Mouse (Mus musculus) kidney, embryonic 15.5 days (tissue): ENCODE data around the gene Cxxc4. TPM values are rescaled to one million over a fixed set of nuclear protein-coding genes. Genes with fewer than 3 reads are reported as not detected.
A peak's percentile ranks its signal among the peaks of the same experiment; 100 is the strongest.
"Not testable (repeated sequence)": the region's sequence is repeated elsewhere in the genome, so short reads cannot be mapped to it uniquely, and the experiment has no call there.

Experiments used
- ATAC-seq: fragments of 200-750 bp; cut with Nextera tagmentation; replicated peaks from 2 replicates; pipeline ENCODE4 v1.8.0; 2017; ENCODE audit warnings: moderate TSS enrichment; ENCODE audit not compliant: low FRiP score
- H3K27ac ChIP-seq: fragments of 300-500 bp; sonication (generic); 2 replicates; pipeline ENCODE4 v1.5.1; 2015; ENCODE audit warnings: mild to moderate bottlenecking, inconsistent platforms
- H3K27me3 ChIP-seq: fragments of 300-500 bp; sonication (generic); 2 replicates; pipeline ENCODE4 v1.6.1; 2015; ENCODE audit warnings: inconsistent platforms
- H3K36me3 ChIP-seq: fragments of 300-500 bp; sonication (generic); 2 replicates; pipeline ENCODE4 v1.6.1; 2015; ENCODE audit warnings: inconsistent platforms
- H3K4me1 ChIP-seq: fragments of 300-500 bp; sonication (generic); 2 replicates; pipeline ENCODE4 v1.6.1; 2015; ENCODE audit warnings: inconsistent platforms
- H3K4me2 ChIP-seq: fragments of 300-500 bp; sonication (generic); 2 replicates; pipeline ENCODE4 v1.6.1; 2015; ENCODE audit warnings: moderate library complexity, mild to moderate bottlenecking, inconsistent platforms
- H3K4me3 ChIP-seq: fragments of 300-500 bp; sonication (generic); replicated peaks from 2 replicates; pipeline ENCODE4 v1.5.1; 2015; ENCODE audit warnings: mild to moderate bottlenecking, inconsistent platforms
- H3K9ac ChIP-seq: fragments of 300-500 bp; sonication (generic); 2 replicates; pipeline ENCODE4 v1.6.1; 2015; ENCODE audit warnings: mild to moderate bottlenecking, inconsistent platforms
- H3K9me3 ChIP-seq: fragments of 300-500 bp; sonication (generic); replicated peaks from 2 replicates; pipeline ENCODE4 v1.6.1; 2016; ENCODE audit warnings: inconsistent platforms
- WGBS: fragments of 180-500 bp; shearing (Covaris S2); methylation state at CpG from one replicate; pipeline ENCODE4 v1.1.7; 2015; ENCODE audit warnings: mixed read lengths; 5-methylcytosine and 5-hydroxymethylcytosine counted together
- polyA plus RNA-seq: library from polyadenylated mRNA; unstranded; fragments of >200 nt; fragmentation: Nextera tagmentation; extraction: Ambion mirVana; gene quantifications from 2 replicates; pipeline ENCODE4 v1.2.1, GENCODE M21; 2015

The Cxxc4 gene
- 5.5 and 6.5 TPM in 2 replicates for polyA plus RNA-seq

DNA sequence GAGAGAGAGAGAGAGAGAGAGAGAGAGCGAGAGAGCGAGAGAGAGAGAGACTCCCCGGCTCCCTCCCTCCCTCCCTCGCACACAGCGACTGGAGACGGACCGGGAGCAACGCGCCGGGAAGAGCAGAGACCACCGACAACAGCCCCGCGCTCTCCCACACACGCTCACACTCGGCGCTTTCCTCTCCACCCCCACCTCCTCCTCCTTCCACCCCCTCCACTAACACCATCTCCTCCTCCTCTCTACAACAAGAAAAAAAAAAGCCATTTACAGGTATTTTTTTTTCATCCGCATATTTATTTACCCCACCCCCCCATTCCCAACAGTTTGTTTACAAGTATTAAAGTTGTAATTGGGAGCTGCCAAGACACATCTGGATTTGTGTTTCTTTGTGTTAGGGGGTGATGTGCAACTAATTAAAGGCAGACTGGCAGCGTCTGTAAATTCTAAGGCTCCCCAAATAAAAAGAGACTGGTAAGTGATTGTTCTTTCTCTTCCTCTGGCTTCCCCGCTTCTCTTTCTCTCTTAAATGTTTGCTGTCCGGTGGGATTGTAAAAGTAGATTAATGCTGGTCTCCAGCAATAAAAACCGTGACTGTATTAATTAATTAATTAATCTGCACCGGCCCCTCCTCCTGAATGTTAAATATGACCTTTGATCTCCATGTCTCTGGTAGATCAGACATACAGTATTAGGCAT is at the start of gene Cxxc4:
Gene Cxxc4, plus strand, starts transcription at position 71 of the 699 bp plus-strand sequence.
- H3K4me1 ChIP-seq = peaks cover 29% of the 10 kb centered on the region
- 1% methylated on average over 17 of the region's 22 CpGs for WGBS
- peak within 1 kb of the TSS; percentile 94 for H3K4me2 ChIP-seq
- no peaks in the 10 kb centered on the region for H3K9me3 ChIP-seq
- H3K27me3 ChIP-seq = no peaks in the 10 kb centered on the region
- H3K4me3 ChIP-seq = peak within 1 kb of the TSS; percentile 56
- peak within 1 kb of the TSS; percentile 43 for H3K9ac ChIP-seq
- no peaks in the 10 kb centered on the region for H3K36me3 ChIP-seq
- H3K27ac ChIP-seq = peak within 1 kb of the TSS; percentile 88
- peak; percentile 62 for ATAC-seq

DNA sequence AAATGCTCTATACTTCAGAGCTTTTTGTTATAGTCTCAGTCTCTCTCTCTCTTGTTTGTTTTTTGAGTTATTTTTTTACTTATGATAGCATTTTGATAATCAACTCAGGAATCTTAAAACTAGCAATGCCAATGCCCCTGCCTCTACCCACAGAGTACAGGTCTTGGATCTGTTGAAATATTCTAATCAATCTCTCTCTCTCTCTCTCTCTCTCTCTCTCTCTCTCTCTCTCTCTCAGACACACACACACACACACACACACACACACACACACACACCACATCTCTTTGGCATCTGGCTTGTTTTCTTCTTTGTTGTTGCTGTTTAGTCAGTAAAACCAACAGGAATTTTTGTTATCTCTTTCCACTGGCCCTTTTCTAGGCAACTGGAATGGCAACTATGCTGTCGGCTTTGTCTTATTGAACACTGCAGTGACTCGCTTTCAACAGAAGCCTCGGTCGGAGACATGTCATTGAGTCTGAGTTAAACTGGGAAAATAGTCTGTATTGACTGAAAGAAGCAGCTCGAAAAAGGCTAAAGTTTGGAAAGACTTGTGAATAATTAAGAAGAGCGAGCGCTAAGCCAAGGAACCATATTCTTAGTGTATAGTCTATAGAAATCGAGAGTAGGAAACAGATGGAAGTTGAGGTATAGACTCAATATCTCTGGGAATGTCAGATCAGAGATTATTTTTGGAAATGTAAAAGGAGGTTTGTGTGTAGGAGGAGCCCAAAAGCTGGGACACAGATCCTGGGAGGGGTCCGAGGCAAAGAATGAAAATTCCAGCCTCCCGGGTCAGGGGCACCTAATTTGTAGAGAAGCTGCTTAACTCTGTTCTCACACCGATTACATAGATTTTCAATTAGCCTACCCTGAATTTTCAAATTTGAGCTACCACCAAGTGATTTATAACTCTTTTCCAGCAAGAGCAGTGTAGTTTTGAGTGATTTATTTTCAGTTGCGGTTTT is 47.0 kb upstream of the Cxxc4 start:
- ATAC-seq = no peak
- no peaks in the 10 kb centered on the region for H3K9me3 ChIP-seq
- no peak overlapping the region for H3K27ac ChIP-seq
- 79% methylated on average over 12 of the region's 12 CpGs for WGBS
- no peak overlapping the region for H3K4me3 ChIP-seq
- no peaks in the 10 kb centered on the region for H3K36me3 ChIP-seq
- H3K4me2 ChIP-seq = peak overlapping the region; percentile 47; the same call in 1 of the 2 replicates
- H3K4me1 ChIP-seq = no peaks in the 10 kb centered on the region
- no peak overlapping the region for H3K9ac ChIP-seq
- H3K27me3 ChIP-seq = no peaks in the 10 kb centered on the region

DNA sequence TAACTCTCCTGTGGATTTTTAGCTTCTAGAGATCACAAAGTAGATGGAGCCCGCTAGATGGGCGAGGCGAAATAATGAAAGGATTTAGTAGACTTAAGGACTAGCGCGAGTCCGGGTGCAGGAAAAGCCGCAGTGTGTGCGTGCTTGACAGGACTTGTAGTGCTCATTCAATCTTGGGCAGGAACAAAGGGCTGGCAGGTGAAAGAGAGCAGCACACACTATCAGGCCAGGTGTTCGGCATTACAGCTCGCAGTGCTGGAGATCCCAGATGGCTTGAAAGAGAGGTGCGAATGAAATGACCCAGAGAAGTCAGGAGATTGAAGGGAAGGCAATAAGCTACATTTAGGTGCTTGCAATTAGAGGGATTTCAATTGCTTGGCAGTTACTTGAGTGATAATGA is 46.2 kb upstream of the Cxxc4 start:
- Histone ChIP-seq H3K4me2 (peak overlapping the region; percentile 47), H3K27ac (no peak overlapping the region), H3K9me3 (no peaks in the 10 kb centered on the region), H3K9ac (no peak overlapping the region), H3K4me1 (no peaks in the 10 kb centered on the region), H3K4me3 (peak overlapping the region; percentile 16), H3K27me3 (no peaks in the 10 kb centered on the region), H3K36me3 (no peaks in the 10 kb centered on the region)
- WGBS = 47% methylated on average over 11 of the region's 11 CpGs
- ATAC-seq = 0 out of 2 replicates have a peak, but pooled peaks have one; percentile 56

DNA sequence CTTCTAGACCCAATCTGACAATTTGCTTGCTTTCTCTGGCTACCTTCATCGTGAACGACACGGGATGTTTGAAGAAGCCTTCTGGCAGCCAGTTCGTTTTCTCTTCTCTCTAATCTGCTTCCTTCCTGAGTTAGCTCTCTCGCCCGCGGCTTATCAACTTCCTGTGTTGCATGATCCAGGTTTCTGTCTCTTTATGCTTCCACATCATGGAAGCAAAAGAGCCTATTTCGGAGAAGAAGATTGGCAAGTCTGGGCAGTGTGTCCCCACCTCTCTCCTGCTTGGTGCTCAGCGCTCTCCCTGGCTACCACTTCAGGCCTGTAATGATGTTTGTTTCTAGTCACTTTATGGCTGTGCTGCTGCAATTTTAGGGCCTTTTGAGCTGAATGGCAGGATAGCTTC is 36.4 kb upstream of the Cxxc4 start:
- no peaks in the 10 kb centered on the region for H3K27me3 ChIP-seq
- no peaks in the 10 kb centered on the region for H3K9me3 ChIP-seq
- H3K4me3 ChIP-seq = no peak overlapping the region
- peaks cover 6% of the 10 kb centered on the region; the same call in 1 of the 2 replicates for H3K4me1 ChIP-seq
- H3K27ac ChIP-seq = no peak overlapping the region
- WGBS = 30% methylated on average over 9 of the region's 9 CpGs
- H3K4me2 ChIP-seq = 0 out of 2 replicates have a peak overlapping the region, but pooled peaks have one; percentile 12
- no peak overlapping the region for H3K9ac ChIP-seq
- ATAC-seq = no peak
- no peaks in the 10 kb centered on the region for H3K36me3 ChIP-seq

DNA sequence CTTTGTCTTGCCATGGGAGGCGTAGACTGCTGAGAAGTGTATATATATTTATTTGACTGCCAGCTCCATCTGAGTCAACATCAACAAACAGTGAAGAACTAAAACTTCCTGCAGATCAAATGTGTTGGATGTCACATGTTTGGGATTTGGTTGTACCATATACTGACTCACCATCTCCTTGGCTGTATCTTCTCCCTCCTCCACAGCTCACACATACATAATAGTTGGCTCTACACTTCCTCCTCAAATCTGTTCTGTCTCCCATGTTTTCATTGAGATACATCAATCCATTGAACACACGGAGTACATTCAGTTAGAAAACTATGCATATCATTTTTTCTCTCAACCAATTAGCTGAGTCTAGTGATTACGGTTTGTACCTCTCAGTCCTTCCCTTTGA is 29.7 kb upstream of the Cxxc4 start:
- no peaks in the 10 kb centered on the region for H3K9me3 ChIP-seq
- no peaks in the 10 kb centered on the region for H3K36me3 ChIP-seq
- H3K27ac ChIP-seq = no peak overlapping the region
- no peaks in the 10 kb centered on the region for H3K4me1 ChIP-seq
- no peaks in the 10 kb centered on the region for H3K27me3 ChIP-seq
- no peak overlapping the region for H3K4me3 ChIP-seq
- 85% methylated on average over 3 of the region's 3 CpGs for WGBS
- ATAC-seq = no peak
- no peak overlapping the region for H3K4me2 ChIP-seq
- no peak overlapping the region for H3K9ac ChIP-seq

DNA sequence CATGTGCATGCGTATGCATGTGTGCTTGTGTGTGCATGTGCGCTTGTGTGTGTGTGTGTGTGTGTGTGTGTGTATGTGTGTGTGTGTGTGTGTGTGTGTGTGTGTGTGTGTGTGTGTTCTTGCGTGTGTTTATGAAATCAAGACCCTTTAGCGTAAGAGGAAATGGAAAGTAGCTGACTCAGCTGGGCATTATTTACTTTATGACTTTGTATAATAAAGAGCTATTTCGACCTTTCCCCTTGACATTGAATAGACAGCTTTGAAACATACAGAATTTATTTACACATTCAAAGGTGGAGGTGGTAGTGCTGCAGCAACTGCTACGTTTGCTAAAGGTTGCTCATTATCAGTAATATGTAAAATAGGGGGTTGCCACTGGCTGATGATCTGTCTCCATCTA is 25.3 kb upstream of the Cxxc4 start:
- Histone ChIP-seq H3K27ac (no peak overlapping the region), H3K9ac (no peak overlapping the region), H3K36me3 (no peaks in the 10 kb centered on the region), H3K9me3 (no peaks in the 10 kb centered on the region), H3K4me3 (no peak overlapping the region), H3K4me1 (no peaks in the 10 kb centered on the region), H3K4me2 (no peak overlapping the region), H3K27me3 (no peaks in the 10 kb centered on the region)
- no peak for ATAC-seq
- WGBS = 76% methylated on average over 6 of the region's 6 CpGs

DNA sequence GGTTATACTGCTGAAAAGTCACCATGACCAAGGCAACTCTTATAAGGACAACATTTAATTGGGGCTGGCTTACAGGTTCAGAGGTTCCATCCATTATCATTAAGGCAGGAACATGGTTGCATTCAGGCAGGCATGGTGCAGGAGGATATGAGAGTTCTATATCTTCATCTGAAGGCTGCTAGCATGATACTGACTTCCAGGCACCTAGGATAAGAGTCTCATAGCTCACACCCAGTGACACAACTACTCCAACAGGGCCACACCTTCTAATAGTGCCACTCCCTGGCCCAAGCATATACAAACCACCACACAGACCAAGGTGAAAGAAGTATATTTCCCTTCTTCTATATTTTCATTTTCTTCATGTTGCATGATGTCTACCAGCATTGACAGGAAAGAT is 16.4 kb upstream of the Cxxc4 start:
- H3K4me1 ChIP-seq, H3K4me2 ChIP-seq, H3K9me3 ChIP-seq, H3K9ac ChIP-seq, ATAC-seq, H3K27me3 ChIP-seq, H3K27ac ChIP-seq, H3K4me3 ChIP-seq, H3K36me3 ChIP-seq: not testable (repeated sequence)

DNA sequence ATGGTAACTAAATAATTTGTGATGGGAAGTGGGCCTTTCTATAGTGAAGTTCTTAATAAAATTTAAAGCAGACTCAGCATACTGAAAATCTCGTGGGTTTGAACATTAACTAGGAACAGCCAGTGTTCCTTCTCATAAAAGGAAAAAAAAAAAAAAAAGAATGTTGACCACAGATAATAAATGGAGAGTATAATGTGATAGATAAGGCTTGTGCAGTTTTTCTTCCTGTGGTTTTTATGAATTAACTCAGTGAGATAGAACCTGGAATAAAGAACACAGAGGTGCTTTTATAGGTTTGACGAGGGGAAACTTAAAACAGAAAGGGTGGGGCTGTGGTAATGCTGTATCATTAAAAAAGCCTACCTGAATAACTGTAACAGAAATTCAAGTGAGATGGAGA is 15.3 kb upstream of the Cxxc4 start:
- H3K27me3 ChIP-seq = no peaks in the 10 kb centered on the region
- H3K27ac ChIP-seq = no peak overlapping the region
- no peak overlapping the region for H3K9ac ChIP-seq
- no peaks in the 10 kb centered on the region for H3K36me3 ChIP-seq
- no peaks in the 10 kb centered on the region for H3K4me1 ChIP-seq
- no peak for ATAC-seq
- no peak overlapping the region for H3K4me2 ChIP-seq
- H3K4me3 ChIP-seq = no peak overlapping the region
- WGBS = 56% methylated on average over 2 of the region's 2 CpGs
- no peaks in the 10 kb centered on the region for H3K9me3 ChIP-seq

DNA sequence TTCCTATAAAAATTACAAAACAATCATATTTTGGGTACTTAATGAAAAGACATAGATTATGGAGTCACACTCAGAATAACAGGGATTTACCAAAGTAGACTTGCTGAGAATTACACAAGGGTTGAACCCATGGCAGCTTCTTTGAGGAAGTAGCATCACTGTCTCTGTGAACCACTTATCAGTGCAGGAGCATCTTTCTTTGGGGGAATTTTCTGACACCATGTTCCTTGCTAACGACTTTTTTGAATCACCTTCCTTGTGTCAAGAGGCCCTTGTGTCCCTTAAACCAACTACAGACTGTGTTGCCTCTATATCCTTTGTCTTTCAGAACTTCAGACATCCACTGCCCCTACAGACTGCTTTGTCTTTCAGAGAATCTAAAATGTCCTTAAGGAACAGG is 13.7 kb upstream of the Cxxc4 start:
- H3K4me3 ChIP-seq = no peak overlapping the region
- H3K4me1 ChIP-seq = no peaks in the 10 kb centered on the region
- H3K27me3 ChIP-seq = no peaks in the 10 kb centered on the region
- ATAC-seq = no peak
- no peak overlapping the region for H3K27ac ChIP-seq
- no peak overlapping the region for H3K9ac ChIP-seq
- WGBS = 54% methylated on average over 1 of the region's 1 CpGs
- no peak overlapping the region for H3K4me2 ChIP-seq
- no peaks in the 10 kb centered on the region for H3K9me3 ChIP-seq
- no peaks in the 10 kb centered on the region for H3K36me3 ChIP-seq

DNA sequence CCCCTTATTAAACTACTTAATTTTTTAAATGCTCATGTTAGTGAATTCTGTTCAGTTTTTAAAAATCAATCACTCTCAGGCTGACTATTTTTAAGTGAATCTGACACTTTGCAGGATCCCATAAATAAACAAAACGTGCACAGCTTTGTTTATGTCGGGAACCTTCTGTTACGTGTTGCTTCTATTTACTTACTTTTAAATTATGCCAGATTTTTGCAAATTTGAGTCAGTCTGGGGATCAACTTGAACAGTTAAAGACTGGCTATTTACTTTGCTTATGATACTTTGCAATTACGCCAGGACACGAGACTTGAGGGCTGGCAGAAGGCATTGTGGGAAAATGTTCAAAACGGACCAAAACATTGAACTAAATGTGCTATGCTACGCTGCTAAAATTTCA is 12.3 kb upstream of the Cxxc4 start:
- 75% methylated on average over 7 of the region's 7 CpGs for WGBS
- no peak overlapping the region for H3K9ac ChIP-seq
- no peak overlapping the region for H3K4me2 ChIP-seq
- no peaks in the 10 kb centered on the region for H3K27me3 ChIP-seq
- H3K36me3 ChIP-seq = no peaks in the 10 kb centered on the region
- no peak overlapping the region for H3K4me3 ChIP-seq
- H3K4me1 ChIP-seq = no peaks in the 10 kb centered on the region
- no peak overlapping the region for H3K27ac ChIP-seq
- no peaks in the 10 kb centered on the region for H3K9me3 ChIP-seq
- ATAC-seq = no peak

DNA sequence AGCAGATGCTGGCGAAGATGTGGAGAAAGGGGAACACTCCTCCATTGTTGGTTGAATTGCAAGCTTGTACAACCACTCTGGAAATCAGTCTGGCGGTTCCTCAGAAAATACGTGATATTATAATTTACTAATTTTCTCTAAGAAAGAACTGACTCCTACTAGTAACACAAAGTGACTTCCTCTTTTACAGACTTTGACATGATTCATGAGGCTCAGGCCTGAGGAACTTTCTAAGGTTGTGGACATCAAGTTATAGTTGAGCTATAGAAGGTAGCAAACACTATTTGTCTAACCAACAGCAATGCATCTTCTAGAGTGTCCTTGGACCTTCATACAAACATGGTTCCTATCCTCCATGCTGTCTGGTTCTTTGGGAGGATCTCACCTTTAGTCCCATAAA is 10.4 kb upstream of the Cxxc4 start:
- 91% methylated on average over 3 of the region's 3 CpGs for WGBS
- Histone ChIP-seq H3K4me2 (no peak overlapping the region), H3K4me1 (no peaks in the 10 kb centered on the region), H3K9me3 (no peaks in the 10 kb centered on the region), H3K27me3 (no peaks in the 10 kb centered on the region), H3K9ac (no peak overlapping the region), H3K4me3 (no peak overlapping the region), H3K27ac (no peak overlapping the region), H3K36me3 (no peaks in the 10 kb centered on the region)
- ATAC-seq = no peak

DNA sequence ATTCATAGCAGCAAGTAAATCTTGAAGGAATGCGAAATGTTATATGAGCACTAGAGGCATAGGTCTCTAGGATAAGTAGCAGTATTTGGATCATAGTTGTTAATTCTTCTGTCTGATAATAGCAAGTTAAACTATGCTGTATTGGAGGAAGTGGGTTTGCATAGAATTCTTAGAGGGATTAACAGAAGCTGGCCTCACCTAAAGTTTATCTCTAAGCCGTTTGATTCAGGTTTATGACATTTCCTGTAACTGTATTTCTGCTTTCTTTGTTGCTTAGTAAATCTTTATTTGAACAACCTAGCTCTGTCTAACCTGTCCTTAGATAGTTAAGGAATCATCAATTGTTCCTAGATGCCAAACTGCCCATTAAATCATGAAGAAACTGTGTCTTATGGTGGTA is 3.5 kb upstream of the Cxxc4 start:
- ATAC-seq = no peak
- H3K36me3 ChIP-seq = no peaks in the 10 kb centered on the region
- WGBS = 88% methylated on average over 2 of the region's 2 CpGs
- H3K9me3 ChIP-seq = no peaks in the 10 kb centered on the region
- H3K9ac ChIP-seq = no peak overlapping the region
- H3K27me3 ChIP-seq = no peaks in the 10 kb centered on the region
- peaks cover 15% of the 10 kb centered on the region for H3K4me1 ChIP-seq
- H3K27ac ChIP-seq = no peak overlapping the region
- no peak overlapping the region for H3K4me3 ChIP-seq
- H3K4me2 ChIP-seq = no peak overlapping the region
